In genomic region chr5:44151327-44152051, GRCm38 (mm10) we compare ENCODE assay signal across 9 mouse cellular contexts. TPM values are rescaled to one million over a fixed set of nuclear protein-coding genes. Genes with fewer than 3 reads are reported as not detected.
DNase-seq lines count a peak whose midpoint lies in the region; ATAC-seq and TF ChIP-seq lines count a peak whose summit lies in the region.
"Had no signal": no experiment of that assay in that cellular context is flagged by ENCODE, and none has a peak within 500 bp of the region (broad histone marks: within the 10 kb centered on the region; RNA-seq: fewer than 3 reads in every experiment).

No protein-coding gene starts in this region.

- no peak overlapping the region for H3K4me3 ChIP-seq in gastrocnemius, adult 2 months
- H3K4me3 ChIP-seq in midbrain, embryonic 13.5 days (replicated peaks), result no peak overlapping the region

- H3K9ac ChIP-seq in midbrain, embryonic 13.5 days (replicated peaks), result no peak overlapping the region

- WGBS in midbrain, embryonic 13.5 days, result 83% methylated on average over 4 of the region's 4 CpGs

- no peaks in the 10 kb centered on the region for H3K4me1 ChIP-seq in midbrain, embryonic 13.5 days (replicated peaks)

- no peak for TF ChIP-seq CTCF in gastrocnemius, adult 2 months (IDR thresholded peaks at IDR 0.05)

- 0 out of 2 replicates have a peak, but pooled peaks cover 4% of the 10 kb centered on the region for H3K9me3 ChIP-seq in midbrain, embryonic 13.5 days

- peak; percentile 67 for ATAC-seq in midbrain, embryonic 13.5 days

- no peaks in the 10 kb centered on the region for H3K27me3 ChIP-seq in midbrain, embryonic 13.5 days
- H3K27me3 ChIP-seq: CH12.LX had no signal

- no peak overlapping the region for H3K4me2 ChIP-seq in midbrain, embryonic 13.5 days (replicated peaks)

- peak; percentile 23 for DNase-seq in gastrocnemius, adult 2 months
- DNase-seq in gastrocnemius, postnatal 36 days, result no peak
- peak; percentile 48 for DNase-seq in testis, postnatal 10 days (ENCODE audit: low spot score)
- no peak for DNase-seq in testis, postnatal 14 days (ENCODE audit: low spot score)
- DNase-seq in left cerebral cortex, postnatal 10 days (ENCODE audit: extremely low spot score in 1 of 2, low spot score in 2 of 2), result peak; percentile 20 to 52
- DNase-seq in ovary, postnatal 36 days (ENCODE audit: low spot score), result no peak
- DNase-seq in T-cell, adult 2 months (ENCODE audit: low spot score), result no peak

- H3K36me3 ChIP-seq in midbrain, embryonic 13.5 days, result no peaks in the 10 kb centered on the region

- H3K27ac ChIP-seq in gastrocnemius, adult 2 months, result no peak overlapping the region
- H3K27ac ChIP-seq in midbrain, embryonic 13.5 days, result no peak overlapping the region

- intact Hi-C loops in gastrocnemius, adult 2 months (cut with DNase I), result no loop called here
- intact Hi-C loops in gastrocnemius, postnatal 36 days (cut with DNase I), result no loop called here
- intact Hi-C loops in left cerebral cortex, postnatal 10 days (cut with DNase I), result no loop called here

RNA-seq across cellular contexts. Expression of gene Prom1, which starts 49.7 kb away (rescaled TPM):
- 10 to 100 TPM in 1 of 2 experiments, 1 to 10 TPM in 1; 9.6 to 10.4 TPM for total RNA-seq in gastrocnemius, adult 2 months (2021)
- total RNA-seq in gastrocnemius, postnatal 36 days (2021), result 10 to 100 TPM; 10.1 to 11.4 TPM
- total RNA-seq in left cerebral cortex, postnatal 10 days (2021), result 10 to 100 TPM in 1 of 2 experiments, 1 to 10 TPM in 1; 9.2 to 13.9 TPM
- polyA plus RNA-seq in midbrain, embryonic 13.5 days (2015; fragmentation: Nextera tagmentation; extraction: Ambion mirVana), result 60.0 and 69.6 TPM in 2 replicates

Comparison
In these comparisons a context has a peak if more than half of its experiments do, and no peak if none do; other contexts are left out.
1. DNase-seq: peak in gastrocnemius, adult 2 months (single experiment), testis, postnatal 10 days (single experiment) and left cerebral cortex, postnatal 10 days (2 of 2); none in gastrocnemius, postnatal 36 days (0 of 2), testis, postnatal 14 days (single experiment), ovary, postnatal 36 days (single experiment) and T-cell, adult 2 months (single experiment).